Mouse (Mus musculus) MEL (cell line): ENCODE results near the gene Rnf157. TPM values are rescaled to one million over a fixed set of nuclear protein-coding genes. Genes with fewer than 3 reads are reported as not detected.

ENCODE experiments used
- DNase-seq: peaks from one replicate; pipeline ENCODE4 v3.0.0; 2011; ENCODE audit warnings: low read depth, low spot score
- H3K27ac ChIP-seq: 2 replicates; pipeline ENCODE4 v1.5.1; 2012; ENCODE audit warnings: low read depth, mild to moderate bottlenecking, control low read depth, low read length, moderate library complexity; ENCODE audit not compliant: control insufficient read depth
- H3K27me3 ChIP-seq, 2 experiments: fragments of 150-350 bp in 1 of 2; sonication (generic) in 1 of 2; 2 replicates each; pipeline ENCODE4 v1.6.1; 2012; ENCODE audit warnings: low read length in 2 of 2, mild to moderate bottlenecking in 2 of 2, improper control_type of control experiment in 1 of 2, moderate library complexity in 1 of 2; ENCODE audit not compliant: insufficient read depth in 2 of 2, control insufficient read depth in 1 of 2
- H3K36me3 ChIP-seq, 2 experiments: 2 replicates each; pipeline ENCODE4 v1.6.1; 2012 to 2014; ENCODE audit warnings: low read length in 2 of 2, improper control_type of control experiment in 1 of 2, inconsistent platforms in 1 of 2, mild to moderate bottlenecking in 1 of 2; ENCODE audit not compliant: insufficient read depth in 2 of 2, control insufficient read depth in 1 of 2
- H3K4me1 ChIP-seq, 2 experiments: fragments of 150-350 bp in 1 of 2; sonication (generic) in 1 of 2; 2 replicates each; pipeline ENCODE4 v1.6.1; 2012; ENCODE audit warnings: low read length in 2 of 2, improper control_type of control experiment in 1 of 2, mild to moderate bottlenecking in 1 of 2; ENCODE audit not compliant: insufficient read depth in 2 of 2, control insufficient read depth in 1 of 2
- H3K4me3 ChIP-seq, 2 experiments: fragments of 150-350 bp in 1 of 2; sonication (generic) in 1 of 2; 2 replicates each; pipeline ENCODE4 v1.5.1; 2012; ENCODE audit warnings: low read depth in 2 of 2, low read length in 2 of 2, mild to moderate bottlenecking in 2 of 2, moderate library complexity in 2 of 2, control low read depth in 1 of 2, improper control_type of control experiment in 1 of 2; ENCODE audit not compliant: control insufficient read depth in 1 of 2, insufficient read depth in 1 of 2
- H3K79me2 ChIP-seq: 2 replicates; pipeline ENCODE4 v1.6.1; 2012; ENCODE audit warnings: mild to moderate bottlenecking, low read length, moderate library complexity; ENCODE audit not compliant: control insufficient read depth, poor library complexity, insufficient read depth
- H3K9ac ChIP-seq: 2 replicates; pipeline ENCODE4 v1.6.1; 2012; ENCODE audit warnings: low read depth, mild to moderate bottlenecking, control low read depth, low read length, moderate library complexity; ENCODE audit not compliant: control insufficient read depth, poor library complexity, severe bottlenecking
- H3K9me3 ChIP-seq: fragments of 150-350 bp; sonication (generic); replicated peaks from 2 replicates; pipeline ENCODE4 v1.6.1; 2012; ENCODE audit warnings: mild to moderate bottlenecking, low read length, improper control_type of control experiment, moderate library complexity; ENCODE audit not compliant: insufficient read depth
- BHLHE40 ChIP-seq: IDR thresholded peaks from 2 replicates; pipeline ENCODE4 v1.6.1; 2012; ENCODE audit warnings: low read depth, mild to moderate bottlenecking, inconsistent platforms, low read length, improper control_type of control experiment, borderline replicate concordance
- CHD1 ChIP-seq: IDR thresholded peaks from 2 replicates; pipeline ENCODE4 v1.6.1; 2012; ENCODE audit warnings: low read depth, mild to moderate bottlenecking, inconsistent platforms, low read length, improper control_type of control experiment
- CTCF ChIP-seq, 3 experiments: IDR thresholded peaks in 2 of 3; conservative IDR thresholded peaks in 1 of 3; 2 replicates each; pipeline ENCODE4 v1.5.1; 2011 to 2012; ENCODE audit warnings: low read length in 3 of 3, low read depth in 2 of 3, mild to moderate bottlenecking in 2 of 3, improper control_type of control experiment in 1 of 3, inconsistent platforms in 1 of 3, mixed read lengths in 1 of 3, moderate library complexity in 1 of 3; ENCODE audit not compliant: control insufficient read depth in 1 of 3, insufficient read depth in 1 of 3, poor library complexity in 1 of 3, severe bottlenecking in 1 of 3
- ELF1 ChIP-seq: IDR thresholded peaks from 2 replicates; pipeline ENCODE4 v1.6.1; 2014; ENCODE audit warnings: low read depth, mild to moderate bottlenecking, inconsistent platforms, low read length, improper control_type of control experiment, moderate library complexity
- EP300 ChIP-seq, 2 experiments: IDR thresholded peaks; 2 replicates each; pipeline ENCODE4 v1.6.1; 2011; ENCODE audit warnings: improper control_type of control experiment in 2 of 2, low read length in 2 of 2, low read depth in 1 of 2, mild to moderate bottlenecking in 1 of 2
- GABPA ChIP-seq: IDR thresholded peaks from 2 replicates; pipeline ENCODE4 v1.6.1; 2012; ENCODE audit warnings: low read depth, mild to moderate bottlenecking, inconsistent platforms, low read length, improper control_type of control experiment, moderate library complexity
- HCFC1 ChIP-seq: IDR thresholded peaks from 2 replicates; pipeline ENCODE4 v1.6.1; 2012; ENCODE audit warnings: low read depth, mild to moderate bottlenecking, inconsistent platforms, low read length, improper control_type of control experiment, moderate library complexity
- KAT2A ChIP-seq: conservative IDR thresholded peaks from 2 replicates; pipeline ENCODE4 v1.6.1; 2012; ENCODE audit warnings: low read depth, low read length, improper control_type of control experiment, inconsistent platforms
- MAZ ChIP-seq: IDR thresholded peaks from 2 replicates; pipeline ENCODE4 v1.6.1; 2012; ENCODE audit warnings: low read depth, mild to moderate bottlenecking, inconsistent platforms, low read length, improper control_type of control experiment
- MXI1 ChIP-seq: IDR thresholded peaks from 2 replicates; pipeline ENCODE4 v1.6.1; 2011; ENCODE audit warnings: mild to moderate bottlenecking, low read depth, low read length, improper control_type of control experiment
- MYB ChIP-seq: IDR thresholded peaks from 2 replicates; pipeline ENCODE4 v1.6.1; 2011; ENCODE audit warnings: mild to moderate bottlenecking, low read depth, low read length, improper control_type of control experiment
- NRF1 ChIP-seq: IDR thresholded peaks from 2 replicates; pipeline ENCODE4 v1.6.1; 2014; ENCODE audit warnings: low read depth, mild to moderate bottlenecking, inconsistent platforms, low read length, improper control_type of control experiment, moderate library complexity; ENCODE audit not compliant: poor library complexity, insufficient read depth, severe bottlenecking
- POLR2A ChIP-seq, 2 experiments: IDR thresholded peaks; 2 replicates each; pipeline ENCODE4 v1.6.1; 2011 to 2012; ENCODE audit warnings: low read length in 2 of 2, mild to moderate bottlenecking in 2 of 2, control low read depth in 1 of 2, improper control_type of control experiment in 1 of 2, low read depth in 1 of 2, moderate library complexity in 1 of 2; ENCODE audit not compliant: control insufficient read depth in 1 of 2, insufficient read depth in 1 of 2, poor library complexity in 1 of 2
- POLR2AphosphoS2 ChIP-seq: IDR thresholded peaks from 2 replicates; pipeline ENCODE4 v1.6.1; 2011; ENCODE audit warnings: low read length, improper control_type of control experiment
- POLR2AphosphoS5 ChIP-seq: IDR thresholded peaks from 2 replicates; pipeline ENCODE4 v1.6.1; 2012; ENCODE audit warnings: low read depth, borderline replicate concordance, mild to moderate bottlenecking, inconsistent platforms, low read length, moderate library complexity, mixed read lengths
- RAD21 ChIP-seq: IDR thresholded peaks from 2 replicates; pipeline ENCODE4 v1.6.1; 2011; ENCODE audit warnings: mild to moderate bottlenecking, low read depth, low read length, improper control_type of control experiment
- SIN3A ChIP-seq: IDR thresholded peaks from 2 replicates; pipeline ENCODE4 v1.6.1; 2012; ENCODE audit warnings: low read length, improper control_type of control experiment, inconsistent platforms
- SMC3 ChIP-seq: IDR thresholded peaks from 2 replicates; pipeline ENCODE4 v1.6.1; 2011; ENCODE audit warnings: low read depth, low read length, improper control_type of control experiment
- TBP ChIP-seq: IDR thresholded peaks from 2 replicates; pipeline ENCODE4 v1.8.0; 2011; ENCODE audit warnings: low read depth, low read length, improper control_type of control experiment
- ZKSCAN1 ChIP-seq: IDR thresholded peaks from 2 replicates; pipeline ENCODE4 v1.6.1; 2012; ENCODE audit warnings: low read depth, mild to moderate bottlenecking, inconsistent platforms, low read length, improper control_type of control experiment, moderate library complexity
- ZNF384 ChIP-seq: IDR thresholded peaks from 2 replicates; pipeline ENCODE4 v1.6.1; 2012; ENCODE audit warnings: low read depth, mild to moderate bottlenecking, inconsistent platforms, low read length, improper control_type of control experiment
- polyA plus RNA-seq, 2 experiments: library from polyadenylated mRNA; stranded (reverse) in 1 of 2; unstranded in 1 of 2; fragments of >175 nt in 1 of 2; fragments of >200 nt in 1 of 2; gene quantifications; 2 replicates each; pipeline versions ENCODE4 v1.2.1 to v1.2.4; 2012; ENCODE audit warnings: low replicate concordance in 2 of 2, low read depth in 1 of 2; ENCODE audit not compliant: insufficient read length in 2 of 2, insufficient read depth in 1 of 2, missing spikeins in 1 of 2
- total RNA-seq: library from RNA; depleted of rRNA; stranded (reverse); fragments of 300-350 nt; gene quantifications from 2 replicates; pipeline ENCODE4 v1.2.3, GENCODE M21; 2012

Gene Rnf157
- total and polyA plus RNA-seq, 3 experiments, result 7.5 to 10.9 TPM; not detected in 1

GRCm38 (mm10) chr11:116306126-116306982 lies 106.5 kb downstream of the Rnf157 start (continued):
- peak; percentile 83 for TF ChIP-seq POLR2AphosphoS2
- TF ChIP-seq MAZ, result peak; percentile 95
- peak; percentile 60 for TF ChIP-seq TBP
- TF ChIP-seq, all 39 proteins: peak for 26

GRCm38 (mm10) chr11:116305423-116305822 lies 107.4 kb downstream of the Rnf157 start:
- H3K9me3 ChIP-seq, result no peaks in the 10 kb centered on the region
- no peak overlapping the region for H3K9ac ChIP-seq
- peak; percentile 59 for DNase-seq
- H3K79me2 ChIP-seq, result peaks cover 3% of the 10 kb centered on the region; the same call in 1 of the 2 replicates
- H3K27me3 ChIP-seq, result no peaks in the 10 kb centered on the region
- TF ChIP-seq ZKSCAN1, result no peak
- TF ChIP-seq MYB, result no peak
- no peak for TF ChIP-seq NRF1
- peak; percentile 26; the same call in 1 of the 2 replicates for TF ChIP-seq RAD21
- no peak for TF ChIP-seq MXI1
- TF ChIP-seq CTCF (IDR thresholded peaks at IDR 0.05 in 2 of 3, conservative IDR thresholded peaks at IDR 0.05 in 1 of 3; ENCODE audit: control insufficient read depth in 1 of 3, insufficient read depth in 1 of 3, low read depth in 2 of 3, low read length in 3 of 3, poor library complexity in 1 of 3, severe bottlenecking in 1 of 3), result peak in 2 of 3 experiments; percentile 18 to 58; a peak in 3 of 6 replicates
- no peak for TF ChIP-seq BHLHE40
- no peak for TF ChIP-seq GABPA
- no peak for TF ChIP-seq POLR2AphosphoS5
- TF ChIP-seq HCFC1, result peak; percentile 37; the same call in 1 of the 2 replicates
- no peak for TF ChIP-seq KAT2A
- no peak for TF ChIP-seq ELF1
- no peak for TF ChIP-seq CHD1
- TF ChIP-seq EP300 (IDR thresholded peaks at IDR 0.05; ENCODE audit: low read depth in 1 of 2, low read length in 2 of 2), result no peak
- peak; percentile 40; the same call in 1 of the 2 replicates for TF ChIP-seq SMC3
- TF ChIP-seq MAZ, result no peak
- TF ChIP-seq SIN3A, result 0 out of 2 replicates have a peak, but pooled peaks have one; percentile 35
- peak; percentile 82 for TF ChIP-seq ZNF384
- TF ChIP-seq POLR2A (IDR thresholded peaks at IDR 0.05; ENCODE audit: control insufficient read depth in 1 of 2, insufficient read depth in 1 of 2, low read depth in 1 of 2, low read length in 2 of 2, poor library complexity in 1 of 2), result no peak
- TF ChIP-seq, all 39 proteins: peak for 6
- H3K27ac ChIP-seq, result no peak overlapping the region
- H3K4me1 ChIP-seq, result peaks cover 9 to 16% of the 10 kb centered on the region in 2 experiments
- H3K36me3 ChIP-seq, result peaks cover 0 to 11% of the 10 kb centered on the region in 2 experiments; a peak in 3 of 4 replicates
- H3K4me3 ChIP-seq, result peak overlapping the region in 1 of 2 experiments; percentile 90; a peak in 2 of 4 replicates
